Mouse (Mus musculus) stomach, postnatal 0 days (tissue): ENCODE measurements around the gene Mboat7.

Source experiments
- CTCF ChIP-seq: IDR thresholded peaks from 2 replicates; pipeline ENCODE4 v1.5.1; 2016; ENCODE audit warnings: antibody characterized with exemption, low read depth, mild to moderate bottlenecking, moderate library complexity
- EP300 ChIP-seq: optimal IDR thresholded peaks from 2 replicates; pipeline ENCODE3; 2016; ENCODE audit warnings: antibody characterized with exemption

GRCm38 (mm10) chr7:3715249-3715648 lies 21.9 kb upstream of the Mboat7 start:
- TF ChIP-seq CTCF: no peak
- no peak for TF ChIP-seq EP300
